Mouse (Mus musculus): Measurements from ENCODE around the gene Plcl1.
A peak's percentile ranks its signal among the peaks of the same experiment; 100 is the strongest.

Gene Plcl1

DNA sequence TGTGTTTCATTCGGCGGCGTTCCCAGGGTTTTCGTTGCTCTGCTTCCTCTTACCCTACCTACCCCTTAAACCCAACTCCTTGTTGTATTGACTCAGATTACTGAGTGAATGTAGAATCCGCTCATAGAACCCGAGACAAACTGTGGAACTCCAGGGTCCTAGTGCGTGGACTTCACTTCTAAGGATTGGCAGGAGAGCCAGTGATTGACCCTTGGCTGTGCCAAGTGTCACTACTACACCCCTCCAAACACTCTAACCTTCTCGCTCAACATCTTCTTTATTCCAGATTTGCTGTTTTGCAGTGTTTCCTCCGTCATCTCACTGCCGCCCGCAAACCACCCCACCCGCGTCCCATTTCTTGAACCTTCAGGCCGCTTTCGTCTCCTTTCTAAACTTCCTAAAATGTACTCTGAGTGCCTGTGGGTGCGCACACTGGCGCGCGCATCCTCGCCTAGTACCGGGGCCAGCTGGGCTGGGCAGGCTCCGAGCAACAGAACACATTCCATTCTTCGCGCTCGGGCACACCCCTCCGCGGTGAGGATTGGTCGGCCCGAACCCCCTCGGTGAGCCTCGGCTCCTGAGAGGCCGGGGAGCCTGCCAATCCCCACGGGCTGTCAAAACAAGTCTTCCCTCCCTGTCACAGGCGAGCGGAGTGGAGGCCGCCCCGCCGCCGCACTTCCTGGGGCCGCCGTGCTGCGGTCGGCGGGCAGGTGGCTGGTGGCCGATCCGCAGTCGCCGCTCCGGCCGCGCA lies at the start of gene Plcl1:
TSS of gene Plcl1 (plus strand) at position 650 of the 751 bp plus-strand sequence.
- DNase-seq = peak; percentile 97

DNA sequence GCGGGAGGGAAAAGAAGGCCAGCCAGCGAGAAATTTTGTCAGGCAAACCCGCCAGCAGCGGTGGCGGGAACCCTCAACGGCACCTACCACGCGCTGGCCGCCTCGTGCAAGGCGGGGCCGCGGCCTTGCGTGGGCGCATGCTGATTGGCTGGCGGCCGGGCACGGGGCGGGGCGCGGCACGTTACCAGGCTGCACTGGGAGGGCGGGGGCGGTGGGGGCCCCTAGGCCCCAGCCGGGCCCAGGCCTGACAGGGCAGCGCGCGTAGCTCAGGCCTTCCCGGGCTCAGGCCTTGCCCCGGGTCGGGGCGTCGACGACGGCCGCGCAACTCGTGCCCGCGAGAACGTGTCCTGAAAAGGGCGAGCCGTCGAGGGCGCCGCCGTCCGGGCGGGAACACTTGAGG lies 43.1 kb upstream of the Plcl1 start:
- no peak for DNase-seq

DNA sequence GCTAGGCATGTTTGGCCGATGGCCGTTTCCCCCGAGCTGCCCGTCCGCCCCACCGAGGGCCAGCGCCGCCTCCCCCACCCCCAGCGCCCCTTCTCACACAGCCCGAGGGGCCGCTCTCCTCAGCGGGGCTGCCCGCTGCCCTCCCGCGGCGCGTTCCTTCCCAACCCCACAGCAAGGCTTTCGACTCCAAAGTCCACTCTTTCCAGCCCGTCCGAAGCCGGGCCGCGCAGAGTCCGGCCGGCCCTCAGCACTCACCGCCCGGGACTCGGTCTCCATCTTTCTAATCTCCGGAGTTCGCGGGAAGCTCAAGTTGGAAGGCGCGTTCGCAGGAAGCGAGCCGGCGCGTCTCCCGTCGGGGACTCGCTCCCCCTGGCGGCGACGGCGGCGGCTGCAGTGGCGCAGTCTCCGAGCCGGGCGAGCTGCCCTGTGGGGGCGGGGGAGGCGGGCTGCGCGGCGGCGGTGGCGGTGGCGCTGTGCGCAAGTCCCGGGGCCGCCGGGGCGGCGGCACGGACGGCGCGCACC lies 42.6 kb upstream of the Plcl1 start, which contains the start of gene Boll:
TSS of gene Boll (minus strand) at position 426 of the 522 bp plus-strand sequence.
- DNase-seq = peak; percentile 71

DNA sequence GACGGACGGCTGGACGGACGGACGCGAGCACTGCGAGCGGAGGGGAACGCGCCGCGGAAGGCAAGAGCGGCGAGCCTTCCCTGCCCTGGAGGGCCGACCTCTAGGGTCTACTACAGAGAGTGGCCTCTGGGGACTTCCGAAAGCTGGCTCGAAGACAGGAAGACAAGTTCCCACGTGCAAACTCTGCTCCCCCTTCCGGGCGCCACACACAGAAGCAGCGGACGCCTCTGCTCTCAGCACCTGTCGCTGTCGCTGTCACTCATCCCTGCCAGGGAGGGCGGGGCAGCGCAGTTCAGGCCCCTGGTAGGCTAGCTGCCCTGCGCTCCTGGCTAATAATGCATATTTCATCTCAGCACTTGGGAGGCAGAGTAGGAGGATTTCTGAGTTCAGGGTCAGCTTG lies 42.1 kb upstream of the Plcl1 start:
- DNase-seq = peak; percentile 54

DNA sequence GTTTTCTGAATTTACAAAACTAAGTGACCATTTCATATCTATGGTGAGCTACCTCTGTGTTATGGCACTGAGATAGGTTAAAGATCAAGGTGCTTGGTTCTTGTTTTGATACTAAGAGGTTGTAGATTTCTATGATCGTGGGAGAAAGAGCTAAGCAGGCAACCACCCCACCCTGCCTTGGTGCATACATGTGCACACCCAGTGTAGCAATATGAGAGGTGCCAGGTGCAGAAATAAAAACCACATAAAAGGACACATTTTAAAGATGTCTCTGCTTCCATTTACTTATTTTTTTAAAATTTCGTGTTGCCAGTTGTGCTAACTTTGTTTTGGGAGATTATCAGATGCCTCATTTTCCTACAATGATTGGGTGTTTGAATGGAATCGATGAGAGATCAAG lies 33.1 kb upstream of the Plcl1 start:
- no peak for DNase-seq

DNA sequence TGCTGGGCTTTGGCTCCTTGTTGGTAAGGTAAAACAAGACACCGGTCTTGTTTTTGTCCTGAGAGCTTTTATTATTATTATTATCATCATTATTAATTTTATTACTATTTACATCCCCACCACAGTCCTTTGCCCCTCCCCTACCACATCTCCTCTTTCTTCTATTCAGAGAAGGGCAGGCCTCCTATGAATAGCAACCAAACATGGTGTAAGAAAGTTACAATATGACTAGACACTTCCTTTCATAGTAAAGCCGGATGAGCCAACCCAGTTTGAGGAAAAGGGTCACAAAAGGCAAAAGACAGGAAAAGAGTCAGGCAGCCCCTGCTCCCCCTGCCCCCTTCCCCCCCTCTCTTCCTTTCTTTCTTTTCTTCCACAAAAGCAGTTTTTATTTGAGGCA lies 25.2 kb upstream of the Plcl1 start:
- no peak for DNase-seq

DNA sequence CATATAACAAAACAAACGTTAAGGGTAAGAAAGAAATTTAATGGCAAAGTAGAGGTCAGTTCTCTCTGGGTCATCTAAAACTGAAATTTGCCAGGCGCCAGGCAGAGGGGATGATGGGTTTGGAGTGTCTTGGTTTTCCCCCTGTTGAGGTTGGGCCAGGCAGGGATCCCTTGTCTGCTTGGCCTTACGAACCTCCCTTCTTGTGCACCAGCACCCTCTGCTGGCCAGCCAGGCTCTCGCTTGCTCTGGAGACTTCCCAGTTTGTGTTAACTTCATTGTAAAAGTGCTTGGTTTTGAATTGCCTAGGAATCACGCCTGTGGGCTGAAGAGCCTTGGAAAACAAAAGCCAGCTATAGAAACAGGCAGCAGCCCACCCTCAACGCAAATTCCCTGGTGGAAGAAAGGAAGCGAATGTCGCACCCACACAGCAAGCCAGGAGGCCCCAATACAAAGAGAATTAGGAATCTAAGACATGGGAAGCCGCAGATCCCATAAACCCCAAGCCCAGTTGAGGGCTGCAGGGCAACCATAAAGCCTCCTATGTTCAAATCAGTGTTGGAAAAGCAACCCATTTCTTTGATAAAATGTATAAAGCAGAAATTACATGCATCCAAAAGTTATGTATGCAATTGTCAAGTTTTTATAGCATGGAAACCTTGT lies 22.5 kb upstream of the Plcl1 start:
- DNase-seq = peak; percentile 83

DNA sequence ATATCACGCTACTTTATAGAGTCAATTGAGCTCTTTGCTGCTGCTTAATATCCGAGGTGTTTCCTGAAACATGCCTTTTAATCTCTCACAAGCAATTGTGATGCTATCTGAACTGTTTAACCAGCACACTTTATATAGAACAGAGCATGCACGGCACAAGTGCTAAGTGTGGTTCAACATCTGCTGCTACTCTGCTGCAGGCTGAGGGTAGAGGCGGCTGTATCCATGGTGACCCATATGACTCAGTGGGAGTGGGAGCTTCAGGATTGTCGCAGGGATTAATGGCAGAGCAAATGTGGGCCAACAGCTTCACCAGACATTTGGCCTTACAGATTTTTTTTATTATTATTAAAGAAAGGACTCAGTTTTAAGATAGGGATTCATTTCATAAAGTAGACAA lies 5.8 kb upstream of the Plcl1 start:
- no peak for DNase-seq

DNA sequence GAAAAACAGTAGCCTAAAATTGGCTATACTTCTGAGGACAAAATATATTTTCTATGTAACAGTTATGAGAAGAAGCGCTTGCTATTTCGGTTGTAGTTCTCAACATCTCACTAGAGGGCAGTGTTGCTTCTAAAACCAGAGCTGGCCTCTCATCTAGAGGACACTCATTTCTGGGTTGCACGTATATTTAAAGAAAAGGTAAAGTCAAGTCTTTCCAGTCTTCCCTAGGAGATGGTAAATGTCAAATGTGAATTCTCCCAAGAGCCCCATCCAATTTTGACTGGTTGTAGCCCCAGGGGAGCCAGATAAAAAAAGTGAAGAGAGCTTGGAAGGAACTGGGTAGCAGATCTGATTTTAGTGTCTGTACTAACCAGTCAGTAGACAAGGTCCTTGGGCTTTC lies 1.3 kb upstream of the Plcl1 start:
- DNase-seq = peak; percentile 90

DNA sequence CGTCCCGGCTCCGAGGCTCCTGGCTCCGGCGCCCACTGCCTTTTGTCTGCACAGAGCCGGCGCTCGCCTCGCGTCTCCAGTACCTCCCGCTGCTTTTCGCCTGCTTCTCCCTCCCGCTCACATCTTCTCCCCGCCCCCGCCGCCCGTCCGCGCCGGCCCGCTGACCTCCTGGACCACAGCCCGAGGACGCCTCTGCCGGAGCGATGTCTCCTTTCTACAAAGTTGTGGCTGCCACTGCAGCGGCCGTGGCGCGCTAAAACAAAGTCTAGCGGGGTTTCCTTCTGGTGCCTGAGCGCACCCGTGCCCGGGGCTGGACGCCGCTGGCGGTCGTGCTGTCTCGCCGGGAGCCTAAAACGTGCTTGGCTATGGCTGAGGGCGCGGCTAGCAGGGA lies 297 bp downstream of the Plcl1 start:
- DNase-seq = peak; percentile 62

DNA sequence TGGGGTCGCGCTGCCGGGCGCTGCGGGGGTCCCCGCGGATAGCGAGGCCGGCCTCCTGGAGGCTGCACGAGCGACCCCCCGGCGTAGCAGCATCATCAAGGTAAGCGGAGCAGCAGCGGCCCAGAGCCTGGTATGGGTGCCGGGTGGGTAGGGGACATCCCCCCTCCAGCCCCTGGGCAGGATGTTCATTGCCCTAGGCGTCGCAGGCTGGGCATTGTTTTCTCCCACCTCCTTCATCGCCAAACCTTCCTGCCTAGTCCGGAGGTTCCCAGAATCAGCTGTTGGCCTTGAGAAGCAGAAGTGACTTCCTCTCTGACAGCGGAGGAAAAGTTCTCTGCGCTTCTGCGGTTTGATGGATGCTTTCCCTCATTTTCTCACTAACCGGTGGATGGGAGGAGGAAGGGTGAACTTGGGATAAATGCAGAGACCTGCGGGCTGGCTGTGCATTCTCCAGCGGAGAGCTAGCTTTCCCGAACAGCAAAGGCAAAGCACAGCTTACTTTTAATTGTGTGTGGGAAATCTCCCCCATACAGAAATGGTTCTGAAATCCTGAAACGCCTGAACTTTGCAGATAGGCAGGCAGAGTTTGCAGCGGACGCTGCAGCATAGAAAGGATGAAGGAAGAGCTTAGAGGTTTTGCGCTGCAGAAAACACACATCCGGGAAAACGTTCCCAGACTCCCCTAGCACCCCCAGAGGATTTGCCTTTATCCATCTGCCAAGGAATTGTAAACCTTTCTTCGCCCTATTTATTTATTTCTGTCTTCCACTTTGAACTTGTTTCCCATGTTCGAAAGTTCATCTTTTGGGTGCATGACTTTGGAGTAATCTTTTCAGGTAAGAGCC lies 1.0 kb downstream of the Plcl1 start:
- peak; percentile 20 for DNase-seq

DNA sequence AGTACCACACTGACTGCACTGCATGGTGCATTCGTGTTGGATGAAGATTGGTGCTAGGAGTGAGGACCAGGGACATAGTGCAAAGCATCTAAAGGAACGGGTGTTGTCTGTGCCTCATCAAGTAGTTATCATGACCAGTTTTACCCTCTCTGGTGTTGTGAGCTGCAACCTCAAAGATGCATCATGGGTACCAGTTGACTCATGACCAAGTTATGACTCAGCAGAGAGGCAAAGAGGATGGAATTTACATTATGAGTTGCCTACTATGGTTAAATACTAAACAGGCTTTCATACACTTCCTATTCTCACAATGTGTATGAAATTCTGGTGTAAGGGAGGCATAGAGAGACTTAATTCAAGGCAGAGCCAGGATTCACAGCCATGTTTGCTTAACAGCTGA lies 4.9 kb downstream of the Plcl1 start:
- no peak for DNase-seq

DNA sequence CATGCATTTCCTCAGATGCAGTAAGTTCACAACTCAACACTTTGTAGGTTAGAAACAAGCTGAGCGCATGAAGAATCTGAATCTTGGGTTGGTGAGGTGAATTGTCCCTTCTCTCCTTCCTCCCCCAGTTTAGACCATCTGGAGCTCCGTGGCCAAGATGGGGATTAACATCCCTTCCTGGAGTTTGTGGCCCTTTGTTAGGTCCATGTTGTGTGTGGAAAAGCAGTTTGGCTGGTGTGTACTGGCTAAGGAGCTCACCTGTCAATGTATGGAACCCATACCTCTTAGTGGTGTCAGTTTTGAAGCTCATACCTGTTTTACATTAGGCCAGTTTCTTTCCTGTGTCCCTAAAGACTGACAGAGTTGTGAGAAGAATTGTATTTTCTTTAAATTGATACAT lies 5.4 kb downstream of the Plcl1 start:
- DNase-seq = no peak

DNA sequence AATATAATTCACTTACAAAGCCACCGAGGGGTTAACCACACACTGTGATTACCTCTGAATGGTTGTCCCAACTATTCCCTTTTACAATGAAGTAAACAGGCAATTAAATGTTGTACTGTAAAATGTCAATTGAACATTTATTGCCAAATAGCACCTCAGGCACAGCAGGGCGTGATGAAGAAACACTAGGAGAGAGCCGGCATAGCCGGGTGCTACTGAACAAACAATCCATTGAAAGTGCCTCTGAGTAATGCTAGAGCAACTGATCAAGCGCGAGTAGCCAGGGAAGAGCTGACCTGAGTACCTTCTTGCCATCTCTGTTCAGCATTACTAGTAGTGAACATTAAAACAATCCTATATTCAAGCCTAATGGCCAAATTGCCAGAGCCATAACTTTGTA lies 6.8 kb downstream of the Plcl1 start:
- no peak for DNase-seq

DNA sequence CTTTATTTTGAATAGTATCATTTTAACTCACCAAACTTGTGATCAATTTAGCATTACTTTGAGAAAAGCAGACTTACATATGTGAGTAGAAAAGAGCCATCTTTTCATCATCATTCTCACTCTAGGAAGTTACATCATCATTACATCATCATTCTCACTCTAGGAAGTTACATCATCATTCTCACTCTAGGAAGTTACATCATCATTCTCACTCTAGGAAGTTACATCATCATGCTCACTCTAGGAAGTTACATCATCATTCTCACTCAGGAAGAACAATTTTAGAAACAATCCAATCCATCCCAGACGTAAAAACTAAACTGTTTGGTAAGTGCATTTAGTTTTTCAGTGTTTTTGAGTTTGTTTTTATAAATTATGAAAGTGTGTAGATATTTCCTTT lies 7.8 kb downstream of the Plcl1 start:
- no peak for DNase-seq

DNA sequence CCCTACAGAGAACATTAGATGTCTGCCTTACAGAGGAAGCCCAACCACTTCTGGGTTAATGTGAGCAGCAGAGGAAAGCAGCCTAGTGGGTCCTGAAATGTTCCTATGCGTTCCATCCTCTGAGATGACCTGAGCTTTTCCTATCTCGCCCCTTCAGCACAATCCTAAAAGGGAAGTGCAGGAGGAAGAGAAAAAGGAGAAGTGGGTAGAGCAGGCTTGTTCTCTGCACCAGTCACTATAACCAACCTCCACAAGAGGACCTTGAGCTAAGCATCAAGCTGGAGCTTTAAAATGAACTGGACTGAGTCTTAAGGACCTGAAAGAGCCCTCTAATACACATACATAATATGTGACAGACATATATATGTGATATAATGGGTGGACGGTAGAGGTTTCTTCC lies 13.2 kb downstream of the Plcl1 start:
- DNase-seq = peak; percentile 7

DNA sequence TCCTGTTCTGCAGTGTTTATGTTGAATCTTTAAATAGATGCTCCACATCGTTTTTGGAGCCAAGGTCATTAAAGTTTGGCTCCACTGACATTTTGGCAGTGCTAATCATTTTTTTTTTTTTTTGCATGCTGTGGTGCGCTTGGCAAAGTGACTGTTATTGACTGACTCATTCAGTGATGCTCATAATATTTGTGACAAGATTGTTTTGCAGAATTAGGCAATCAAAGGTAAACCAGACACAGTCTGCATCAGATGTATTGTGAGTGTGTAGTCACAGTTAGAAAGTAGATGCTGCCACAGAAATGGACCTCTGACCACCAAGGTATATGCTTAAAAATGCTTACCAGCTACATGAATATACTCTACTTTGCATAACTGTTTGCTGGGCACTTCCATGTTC lies 21.9 kb downstream of the Plcl1 start:
- DNase-seq = no peak

DNA sequence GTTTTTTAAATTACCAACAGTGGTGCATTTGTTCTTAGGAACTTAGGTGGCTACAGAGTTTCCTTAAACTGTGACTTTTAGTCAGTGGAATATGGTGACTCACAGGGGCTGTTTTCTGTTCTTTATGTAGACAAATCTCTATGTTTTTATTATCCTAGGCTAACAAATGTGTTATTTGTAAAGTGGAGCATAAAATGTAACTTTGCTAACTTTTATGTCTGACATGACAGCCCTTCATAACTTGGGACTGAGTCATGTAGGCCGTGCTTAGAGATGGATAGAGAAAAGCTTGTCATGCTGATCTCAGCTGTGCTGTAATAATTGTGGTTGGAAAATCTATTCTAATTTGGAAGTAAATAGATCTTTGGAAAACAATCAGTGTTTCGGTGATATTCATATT lies 23.3 kb downstream of the Plcl1 start:
- no peak for DNase-seq

DNA sequence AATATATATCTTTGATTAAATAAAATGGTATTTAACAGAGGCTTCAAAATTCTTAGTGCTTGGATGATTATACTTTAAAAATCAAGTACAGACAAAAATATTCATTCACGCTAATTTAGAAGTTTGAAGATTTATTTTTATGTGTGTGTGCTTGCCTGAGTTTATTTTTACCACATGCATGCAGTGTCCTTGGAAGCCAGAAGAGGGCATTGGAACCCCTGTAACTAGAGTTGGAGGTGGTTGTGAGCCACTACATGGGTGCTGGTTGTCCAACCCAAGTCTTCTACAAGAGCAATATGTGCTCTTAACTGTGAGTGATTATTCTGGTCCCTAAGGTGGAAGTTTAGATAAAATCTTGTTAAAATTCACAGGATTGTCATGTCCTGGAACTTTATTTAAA lies 24.0 kb downstream of the Plcl1 start:
- DNase-seq = no peak

DNA sequence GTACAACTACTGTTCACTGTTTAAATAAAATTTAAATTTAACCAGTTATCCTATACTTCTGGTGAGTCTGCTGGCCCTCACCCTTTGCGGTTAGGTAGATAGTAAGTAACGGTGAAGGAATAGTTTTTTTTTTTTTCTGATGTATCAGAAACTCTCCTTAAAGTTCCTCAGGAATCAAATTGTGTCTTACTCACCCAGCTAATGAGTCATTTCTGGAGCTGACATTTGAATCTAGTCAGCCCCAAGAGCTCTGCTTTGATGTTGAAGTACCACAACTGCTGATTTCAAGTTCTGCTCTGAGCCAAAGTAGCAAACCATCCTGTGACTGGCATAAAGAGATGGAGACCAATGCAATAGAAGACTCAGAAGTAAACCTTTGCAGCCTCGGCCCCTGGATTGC lies 24.9 kb downstream of the Plcl1 start:
- DNase-seq = no peak

DNA sequence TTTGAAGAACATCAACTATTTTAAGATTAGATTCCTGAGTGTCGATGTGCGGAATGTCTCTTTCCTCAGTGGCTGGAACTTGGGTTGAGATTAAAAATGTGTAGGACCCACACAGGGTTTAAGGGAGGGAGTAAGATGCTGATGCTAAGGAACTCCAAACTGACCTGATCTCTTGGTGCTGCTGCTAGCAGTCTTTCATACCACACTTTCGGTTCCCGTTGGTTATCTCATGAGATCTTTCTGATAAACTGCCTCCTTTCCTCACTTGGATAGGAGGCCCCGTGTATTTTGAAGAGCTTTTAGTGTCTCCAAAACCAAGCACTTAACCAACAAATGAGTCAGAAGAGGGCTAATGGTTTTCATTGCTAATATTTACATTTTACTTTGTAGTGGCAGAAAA lies 30.9 kb downstream of the Plcl1 start:
- DNase-seq = no peak

DNA sequence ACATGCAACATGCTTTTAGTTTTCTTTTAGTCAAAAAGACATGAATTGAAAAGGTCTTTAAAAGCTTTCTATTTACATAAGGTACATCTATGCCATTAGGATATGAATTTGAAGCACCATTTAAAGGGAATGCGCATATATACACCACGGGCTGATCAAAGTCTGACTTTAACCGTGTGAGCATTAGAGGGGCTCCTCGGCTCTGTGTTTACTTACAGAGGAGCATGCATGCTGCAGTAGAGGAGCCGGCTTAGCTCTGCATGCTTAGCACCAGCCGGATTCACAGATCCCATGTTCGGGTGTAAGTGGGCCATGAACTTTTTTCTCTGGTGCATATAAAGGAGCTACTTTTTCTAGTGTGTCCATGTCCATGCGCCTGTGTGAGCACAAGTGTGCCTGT lies 31.4 kb downstream of the Plcl1 start:
- DNase-seq = no peak

DNA sequence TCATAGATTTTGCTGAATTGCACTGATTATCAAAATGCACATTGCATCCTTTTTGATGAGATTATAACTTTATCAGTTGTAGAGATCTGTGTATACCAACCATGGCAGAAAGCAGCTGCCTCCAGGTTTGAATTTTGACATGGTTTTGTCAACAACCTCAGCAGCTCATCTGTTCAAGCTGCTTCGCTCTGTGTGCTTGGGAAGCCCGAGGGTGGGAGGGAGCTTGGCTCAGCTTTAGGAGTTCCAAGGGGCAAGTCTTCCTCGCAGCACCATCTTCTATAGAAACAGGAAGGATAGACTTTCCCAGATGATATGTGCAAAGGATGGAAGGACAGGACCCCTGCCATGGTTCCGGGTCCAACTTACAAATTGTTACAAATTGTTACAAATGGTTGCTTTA lies 32.9 kb downstream of the Plcl1 start:
- DNase-seq = no peak
